Mouse (Mus musculus): Measurements from ENCODE around the gene Olfr827.

DNA sequence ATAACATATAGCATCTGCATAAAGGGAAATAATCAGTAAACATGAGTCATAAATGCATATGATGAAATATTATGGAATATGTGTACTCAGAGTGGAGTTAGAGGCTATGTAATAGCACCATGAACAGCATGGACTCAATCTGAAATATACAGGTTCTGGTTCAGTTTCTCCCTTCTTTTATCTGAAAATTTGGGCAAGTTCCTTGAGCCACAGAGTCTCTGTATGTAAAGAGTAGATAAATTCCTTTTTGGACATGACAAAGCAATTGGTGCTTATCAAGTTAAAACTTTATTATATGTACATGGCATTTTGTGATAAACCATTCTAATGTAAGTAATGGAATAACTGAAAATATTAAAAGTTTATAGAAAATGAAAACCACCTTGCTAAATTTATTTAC is 49.0 kb downstream of the Olfr827 start:
- TF ChIP-seq CTCF (IDR thresholded peaks at IDR 0.05; ENCODE audit: low read depth, low read length) (no peak), GATA1 (IDR thresholded peaks at IDR 0.05; ENCODE audit: borderline replicate concordance, low read length) (no peak)

Data from G1E (cell line).